Mouse (Mus musculus): ENCODE data around the gene Stk32b. TPM values are rescaled to one million over a fixed set of nuclear protein-coding genes. Genes with fewer than 3 reads are reported as not detected.

Gene Stk32b
- polyA plus RNA-seq, 1 experiment from 2014 or later, result 20.6 TPM

GRCm38 (mm10) chr5:37469031-37469430, 247.9 kb downstream of the Stk32b start:
- ATAC-seq (ENCODE audit: low FRiP score), result no peak
- WGBS, result 68% methylated on average over 5 of the region's 5 CpGs
- no peak overlapping the region for H3K27ac ChIP-seq

GRCm38 (mm10) chr5:37467646-37468045, 249.3 kb downstream of the Stk32b start:
- Histone ChIP-seq H3K9me3 (0 out of 2 replicates have a peak, but pooled peaks cover 2% of the 10 kb centered on the region), H3K27ac (no peak overlapping the region), H3K4me1 (replicated peaks) (no peaks in the 10 kb centered on the region), H3K4me2 (no peak overlapping the region), H3K27me3 (no peaks in the 10 kb centered on the region), H3K36me3 (no peaks in the 10 kb centered on the region), H3K9ac (no peak overlapping the region), H3K4me3 (no peak overlapping the region)
- 89% methylated on average over 2 of the region's 2 CpGs for WGBS
- ATAC-seq (ENCODE audit: low FRiP score), result no peak

More at GRCm38 (mm10) chr5:37469031-37469430, 247.9 kb downstream of the Stk32b start:
- H3K4me2 ChIP-seq, result no peak overlapping the region
- H3K27me3 ChIP-seq, result no peaks in the 10 kb centered on the region
- 0 out of 2 replicates have a peak, but pooled peaks cover 2% of the 10 kb centered on the region for H3K9me3 ChIP-seq
- no peaks in the 10 kb centered on the region for H3K4me1 ChIP-seq (replicated peaks)
- H3K4me3 ChIP-seq, result no peak overlapping the region
- H3K36me3 ChIP-seq, result no peaks in the 10 kb centered on the region
- H3K9ac ChIP-seq, result no peak overlapping the region

- H3K4me2 ChIP-seq, result no peak overlapping the region
- no peak overlapping the region for H3K9ac ChIP-seq
- no peaks in the 10 kb centered on the region for H3K4me1 ChIP-seq (replicated peaks)
- no peaks in the 10 kb centered on the region for H3K36me3 ChIP-seq
- no peaks in the 10 kb centered on the region for H3K27me3 ChIP-seq
- ATAC-seq (ENCODE audit: low FRiP score), result no peak
- no peaks in the 10 kb centered on the region for H3K9me3 ChIP-seq
- no peak overlapping the region for H3K4me3 ChIP-seq
- no peak overlapping the region for H3K27ac ChIP-seq
- WGBS, result 91% methylated on average over 10 of the region's 10 CpGs
Measured at GRCm38 (mm10) chr5:37465461-37465860, 251.5 kb downstream of the Stk32b start.

GRCm38 (mm10) chr5:37458236-37458635, 258.7 kb downstream of the Stk32b start:
- Histone ChIP-seq H3K36me3 (peaks cover 32% of the 10 kb centered on the region), H3K4me3 (no peak overlapping the region)
- no peak for ATAC-seq (ENCODE audit: low FRiP score)

GRCm38 (mm10) chr5:37457831-37458230, 259.1 kb downstream of the Stk32b start:
- no peak overlapping the region for H3K9ac ChIP-seq
- ATAC-seq (ENCODE audit: low FRiP score), result no peak
- peaks cover 32% of the 10 kb centered on the region for H3K36me3 ChIP-seq
- H3K4me2 ChIP-seq, result no peak overlapping the region
- H3K27ac ChIP-seq, result no peak overlapping the region
- H3K27me3 ChIP-seq, result 0 out of 2 replicates have a peak, but pooled peaks cover 3% of the 10 kb centered on the region
- no peak overlapping the region for H3K4me3 ChIP-seq
- no peaks in the 10 kb centered on the region for H3K9me3 ChIP-seq
- WGBS, result 91% methylated on average over 2 of the region's 2 CpGs
- no peaks in the 10 kb centered on the region for H3K4me1 ChIP-seq (replicated peaks)

More at GRCm38 (mm10) chr5:37458236-37458635, 258.7 kb downstream of the Stk32b start:
- no peak overlapping the region for H3K4me2 ChIP-seq
- 78% methylated on average over 2 of the region's 2 CpGs for WGBS
- H3K9ac ChIP-seq, result no peak overlapping the region
- no peaks in the 10 kb centered on the region for H3K9me3 ChIP-seq
- no peaks in the 10 kb centered on the region for H3K4me1 ChIP-seq (replicated peaks)
- H3K27ac ChIP-seq, result no peak overlapping the region
- 0 out of 2 replicates have a peak, but pooled peaks cover 3% of the 10 kb centered on the region for H3K27me3 ChIP-seq

GRCm38 (mm10) chr5:37457191-37457590, 259.8 kb downstream of the Stk32b start:
- WGBS, result 86% methylated on average over 5 of the region's 5 CpGs
- ATAC-seq (ENCODE audit: low FRiP score), result no peak
- no peaks in the 10 kb centered on the region for H3K9me3 ChIP-seq
- H3K4me3 ChIP-seq, result no peak overlapping the region
- H3K27ac ChIP-seq, result no peak overlapping the region
- H3K4me2 ChIP-seq, result no peak overlapping the region
- H3K27me3 ChIP-seq, result 0 out of 2 replicates have a peak, but pooled peaks cover 3% of the 10 kb centered on the region
- peaks cover 32% of the 10 kb centered on the region for H3K36me3 ChIP-seq
- H3K4me1 ChIP-seq (replicated peaks), result no peaks in the 10 kb centered on the region
- no peak overlapping the region for H3K9ac ChIP-seq

- H3K4me1 ChIP-seq (replicated peaks), result no peaks in the 10 kb centered on the region
- H3K27me3 ChIP-seq, result 0 out of 2 replicates have a peak, but pooled peaks cover 3% of the 10 kb centered on the region
- no peak overlapping the region for H3K4me3 ChIP-seq
- peaks cover 32% of the 10 kb centered on the region for H3K36me3 ChIP-seq
- ATAC-seq (ENCODE audit: low FRiP score), result no peak
- H3K9me3 ChIP-seq, result no peaks in the 10 kb centered on the region
- no peak overlapping the region for H3K9ac ChIP-seq
- no peak overlapping the region for H3K4me2 ChIP-seq
- 76% methylated on average over 2 of the region's 2 CpGs for WGBS
- no peak overlapping the region for H3K27ac ChIP-seq
Measured at GRCm38 (mm10) chr5:37456590-37456989, 260.4 kb downstream of the Stk32b start.

- ATAC-seq (ENCODE audit: low FRiP score), result no peak
- Histone ChIP-seq H3K36me3 (peaks cover 10% of the 10 kb centered on the region), H3K27ac (no peak overlapping the region), H3K9me3 (no peaks in the 10 kb centered on the region), H3K9ac (no peak overlapping the region), H3K27me3 (no peaks in the 10 kb centered on the region), H3K4me2 (no peak overlapping the region), H3K4me3 (no peak overlapping the region), H3K4me1 (replicated peaks) (no peaks in the 10 kb centered on the region)
- WGBS, result 82% methylated on average over 3 of the region's 3 CpGs
Measured at GRCm38 (mm10) chr5:37447546-37447945, 269.4 kb downstream of the Stk32b start.

GRCm38 (mm10) chr5:37442767-37443166, 274.2 kb downstream of the Stk32b start:
- Histone ChIP-seq H3K9ac (no peak overlapping the region), H3K4me3 (no peak overlapping the region), H3K4me1 (replicated peaks) (no peaks in the 10 kb centered on the region), H3K36me3 (peaks cover 4% of the 10 kb centered on the region; the same call in 1 of the 2 replicates), H3K4me2 (no peak overlapping the region), H3K27ac (no peak overlapping the region), H3K9me3 (no peaks in the 10 kb centered on the region), H3K27me3 (no peaks in the 10 kb centered on the region)
- 87% methylated on average over 2 of the region's 2 CpGs for whole genome bisulfite sequencing
- ATAC-seq (ENCODE audit: low FRiP score), result no peak

GRCm38 (mm10) chr5:37435417-37435816, 281.6 kb downstream of the Stk32b start:
- H3K9ac ChIP-seq, result no peak overlapping the region
- H3K4me1 ChIP-seq (replicated peaks), result no peaks in the 10 kb centered on the region
- no peak overlapping the region for H3K27ac ChIP-seq
- no peaks in the 10 kb centered on the region for H3K9me3 ChIP-seq
- no peaks in the 10 kb centered on the region for H3K36me3 ChIP-seq
- 74% methylated on average over 3 of the region's 3 CpGs for WGBS
- ATAC-seq (ENCODE audit: low FRiP score), result no peak
- H3K4me2 ChIP-seq, result no peak overlapping the region
- H3K4me3 ChIP-seq, result no peak overlapping the region
- no peaks in the 10 kb centered on the region for H3K27me3 ChIP-seq

- Histone ChIP-seq H3K9ac (no peak overlapping the region), H3K9me3 (no peaks in the 10 kb centered on the region), H3K27me3 (no peaks in the 10 kb centered on the region), H3K4me1 (replicated peaks) (0 out of 2 replicates have a peak, but pooled peaks cover 6% of the 10 kb centered on the region), H3K4me3 (no peak overlapping the region), H3K4me2 (no peak overlapping the region), H3K36me3 (no peaks in the 10 kb centered on the region; the same call in 1 of the 2 replicates), H3K27ac (no peak overlapping the region)
- ATAC-seq (ENCODE audit: low FRiP score), result 0 out of 2 replicates have a peak, but pooled peaks have one; percentile 43
Measured at GRCm38 (mm10) chr5:37427210-37427609, 289.8 kb downstream of the Stk32b start.

GRCm38 (mm10) chr5:37419028-37419427, 297.9 kb downstream of the Stk32b start:
- Histone ChIP-seq H3K9me3 (no peaks in the 10 kb centered on the region), H3K9ac (no peak overlapping the region), H3K36me3 (no peaks in the 10 kb centered on the region), H3K27me3 (no peaks in the 10 kb centered on the region), H3K4me3 (no peak overlapping the region), H3K4me2 (no peak overlapping the region), H3K4me1 (replicated peaks) (no peaks in the 10 kb centered on the region), H3K27ac (no peak overlapping the region)
- 82% methylated on average over 6 of the region's 6 CpGs for whole genome bisulfite sequencing
- ATAC-seq (ENCODE audit: low FRiP score), result no peak
